Mouse (Mus musculus) liver, embryonic 15.5 days (tissue): ENCODE results near the gene BC004004. TPM values are rescaled to one million over a fixed set of nuclear protein-coding genes. Genes with fewer than 3 reads are reported as not detected.

Source experiments
- ATAC-seq: fragments of 200-750 bp; cut with Nextera tagmentation; 2 replicates; pipeline ENCODE4 v1.8.0; 2017; ENCODE audit warnings: moderate number of reproducible peaks, mild to moderate bottlenecking, moderate library complexity; ENCODE audit not compliant: insufficient read depth
- H3K27ac ChIP-seq: fragments of 300-500 bp; sonication (generic); replicated peaks from 2 replicates; pipeline ENCODE4 v1.5.1; 2015; ENCODE audit warnings: mild to moderate bottlenecking, inconsistent platforms
- H3K27me3 ChIP-seq: fragments of 300-500 bp; sonication (generic); 2 replicates; pipeline ENCODE4 v1.6.1; 2015; ENCODE audit warnings: mild to moderate bottlenecking, inconsistent platforms
- H3K36me3 ChIP-seq: fragments of 300-500 bp; sonication (generic); replicated peaks from 2 replicates; pipeline ENCODE4 v1.6.1; 2015; ENCODE audit warnings: moderate library complexity, mild to moderate bottlenecking, inconsistent platforms
- H3K4me1 ChIP-seq: fragments of 300-500 bp; sonication (generic); replicated peaks from 2 replicates; pipeline ENCODE4 v1.6.1; 2015; ENCODE audit warnings: inconsistent platforms
- H3K4me2 ChIP-seq: fragments of 300-500 bp; sonication (generic); 2 replicates; pipeline ENCODE4 v1.6.1; 2015; ENCODE audit warnings: moderate library complexity, mild to moderate bottlenecking, inconsistent platforms
- H3K4me3 ChIP-seq: fragments of 300-500 bp; sonication (generic); replicated peaks from 2 replicates; pipeline ENCODE4 v1.5.1; 2015; ENCODE audit warnings: mild to moderate bottlenecking, inconsistent platforms
- H3K9ac ChIP-seq: fragments of 300-500 bp; sonication (generic); 2 replicates; pipeline ENCODE4 v1.6.1; 2015; ENCODE audit warnings: moderate library complexity, mild to moderate bottlenecking, inconsistent platforms
- H3K9me3 ChIP-seq: fragments of 300-500 bp; sonication (generic); replicated peaks from 2 replicates; pipeline ENCODE4 v1.6.1; 2016; ENCODE audit warnings: inconsistent platforms
- WGBS: fragments of 180-500 bp; shearing (Covaris S2); methylation state at CpG from one replicate; pipeline ENCODE4 v1.1.7; 2015; ENCODE audit warnings: mixed read lengths; ENCODE audit not compliant: insufficient replicate concordance; 5-methylcytosine and 5-hydroxymethylcytosine counted together
- polyA plus RNA-seq: library from polyadenylated mRNA; unstranded; fragments of >200 nt; fragmentation: Nextera tagmentation; extraction: Ambion mirVana; gene quantifications from 2 replicates; pipeline ENCODE4 v1.2.1, GENCODE M21; 2015

The BC004004 gene
- polyA plus RNA-seq, 1 experiment from 2014 or later = 62.7 TPM

DNA sequence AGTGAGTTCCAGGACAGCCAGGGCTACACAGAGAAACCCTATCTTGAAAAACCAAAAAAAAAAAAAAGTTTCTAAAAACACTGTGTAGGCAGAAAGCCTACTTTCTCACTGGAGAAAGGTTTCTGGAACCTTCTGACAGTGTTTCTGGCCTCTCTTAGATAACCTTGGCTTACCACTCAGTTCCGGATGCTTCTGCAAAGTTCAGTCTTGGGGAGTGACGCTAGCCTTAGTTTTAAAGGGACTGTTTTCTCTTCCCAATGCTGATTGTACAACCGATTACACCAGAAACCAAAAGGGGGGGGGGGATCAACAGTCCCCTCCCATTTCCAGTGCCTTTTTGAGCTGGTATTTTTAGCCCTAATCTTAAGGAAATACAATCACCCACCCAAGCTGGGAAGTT, 55.0 kb downstream of the BC004004 start:
- H3K27ac ChIP-seq = no peak overlapping the region
- H3K36me3 ChIP-seq = no peaks in the 10 kb centered on the region
- H3K9me3 ChIP-seq = no peaks in the 10 kb centered on the region
- peaks cover 28% of the 10 kb centered on the region for H3K4me1 ChIP-seq
- WGBS = 33% methylated on average over 3 of the region's 3 CpGs
- no peak overlapping the region for H3K4me2 ChIP-seq
- ATAC-seq = no peak
- H3K27me3 ChIP-seq = peaks cover 65% of the 10 kb centered on the region
- H3K4me3 ChIP-seq = no peak overlapping the region
- no peak overlapping the region for H3K9ac ChIP-seq

DNA sequence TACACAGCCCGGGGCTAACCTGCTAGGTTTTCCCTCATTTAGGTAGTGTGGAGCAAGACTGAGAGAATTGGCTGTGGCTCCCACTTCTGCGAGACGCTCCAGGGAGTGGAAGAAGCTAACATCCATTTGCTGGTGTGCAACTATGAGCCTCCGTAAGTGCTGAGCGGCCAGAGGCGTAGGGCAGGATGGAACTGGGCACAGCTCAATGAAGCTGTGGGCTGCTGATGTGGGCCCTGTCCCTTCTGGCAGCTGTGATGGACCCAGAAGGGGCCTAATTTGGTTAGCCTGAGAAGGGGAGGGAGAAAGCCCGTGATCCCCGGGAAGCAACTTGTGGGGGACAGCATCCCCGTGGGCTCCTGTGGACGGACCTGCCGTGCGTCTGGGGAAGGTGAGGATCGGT, 57.2 kb downstream of the BC004004 start:
- Histone ChIP-seq H3K4me1 (peaks cover 9% of the 10 kb centered on the region), H3K27ac (no peak overlapping the region), H3K9ac (no peak overlapping the region), H3K36me3 (0 out of 2 replicates have a peak, but pooled peaks cover 5% of the 10 kb centered on the region), H3K9me3 (no peaks in the 10 kb centered on the region), H3K4me3 (no peak overlapping the region), H3K4me2 (no peak overlapping the region), H3K27me3 (peaks cover 46% of the 10 kb centered on the region)
- WGBS = 70% methylated on average over 13 of the region's 13 CpGs
- ATAC-seq = no peak

DNA sequence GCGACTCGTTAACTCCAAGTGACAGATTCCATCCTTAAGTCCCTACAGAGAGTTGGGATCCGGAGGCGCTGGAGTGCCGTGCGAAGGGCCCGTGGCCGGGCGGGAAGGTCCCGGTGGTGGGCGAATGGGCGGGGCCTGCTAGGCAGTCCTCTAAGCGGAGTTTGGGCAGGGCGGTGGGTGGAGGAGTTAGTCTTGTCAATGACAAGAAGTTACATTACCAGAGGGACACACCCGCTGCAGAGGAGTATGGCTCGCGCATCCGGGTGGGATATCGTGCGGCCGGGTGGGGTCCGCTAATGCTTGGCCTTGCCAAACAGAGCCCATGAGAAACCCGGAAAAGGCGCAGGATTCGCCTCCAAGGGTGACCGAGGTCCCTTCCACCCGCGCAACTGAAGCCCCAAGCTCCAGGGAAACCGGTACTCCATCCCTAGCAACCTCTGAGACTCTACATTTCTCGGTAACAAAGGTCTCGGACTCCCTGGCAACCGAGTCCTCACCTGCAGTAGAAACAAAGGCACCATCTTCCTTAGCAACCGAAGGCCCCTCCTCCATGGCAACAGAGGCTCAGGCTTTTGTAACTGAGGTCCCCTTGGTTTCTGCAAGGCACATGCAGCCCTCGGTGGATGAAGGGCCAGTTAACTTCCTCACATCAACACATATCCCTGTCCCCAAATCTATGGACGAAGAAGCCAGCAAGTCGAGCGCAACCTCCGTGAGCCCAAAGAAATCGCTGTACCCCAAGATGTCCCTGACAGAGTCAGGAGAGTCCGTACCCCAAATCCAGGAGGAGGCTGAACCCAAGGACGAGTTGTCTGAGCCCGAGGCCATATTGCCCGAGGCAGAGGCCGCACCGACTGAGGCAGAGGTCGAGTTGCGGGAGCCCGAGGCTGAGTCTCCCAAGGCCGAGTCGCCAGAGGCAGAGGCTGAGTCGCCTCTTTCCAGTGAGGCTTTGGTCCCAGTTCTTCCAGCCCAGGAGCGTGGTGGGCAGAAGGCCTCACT, 58.2 kb downstream of the BC004004 start:
- Histone ChIP-seq H3K27me3 (peaks cover 36% of the 10 kb centered on the region), H3K4me1 (peaks cover 14% of the 10 kb centered on the region), H3K36me3 (peaks cover 13% of the 10 kb centered on the region; the same call in 1 of the 2 replicates), H3K4me2 (no peak overlapping the region), H3K27ac (no peak overlapping the region), H3K9me3 (no peaks in the 10 kb centered on the region), H3K9ac (no peak overlapping the region), H3K4me3 (no peak overlapping the region)
- no peak for ATAC-seq
- 37% methylated on average over 52 of the region's 52 CpGs for WGBS

DNA sequence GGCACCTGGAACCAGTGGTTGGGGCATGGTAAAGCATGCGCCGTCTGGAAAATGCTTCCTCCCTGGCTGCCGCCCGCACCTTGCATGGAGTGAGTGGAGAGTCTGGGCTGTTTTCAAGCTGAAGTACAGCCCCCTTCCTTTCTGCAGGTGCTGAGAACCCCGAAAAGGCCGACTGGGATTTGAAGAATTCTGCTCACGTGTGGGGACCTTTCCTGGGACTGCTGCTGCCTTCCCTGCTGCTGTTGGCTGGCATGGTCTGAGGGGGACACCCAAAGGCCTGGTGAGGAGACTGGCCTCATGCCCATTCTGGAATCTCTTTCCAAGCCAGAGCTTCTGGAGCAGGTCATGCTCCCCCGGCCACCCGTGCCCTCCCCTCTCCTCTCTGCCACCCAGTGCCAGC, 59.1 kb downstream of the BC004004 start:
- Histone ChIP-seq H3K9ac (no peak overlapping the region), H3K27ac (no peak overlapping the region), H3K4me3 (no peak overlapping the region), H3K4me1 (peaks cover 8% of the 10 kb centered on the region), H3K27me3 (peaks cover 27% of the 10 kb centered on the region), H3K36me3 (peaks cover 21% of the 10 kb centered on the region), H3K9me3 (no peaks in the 10 kb centered on the region), H3K4me2 (no peak overlapping the region)
- WGBS = 79% methylated on average over 9 of the region's 9 CpGs
- no peak for ATAC-seq

DNA sequence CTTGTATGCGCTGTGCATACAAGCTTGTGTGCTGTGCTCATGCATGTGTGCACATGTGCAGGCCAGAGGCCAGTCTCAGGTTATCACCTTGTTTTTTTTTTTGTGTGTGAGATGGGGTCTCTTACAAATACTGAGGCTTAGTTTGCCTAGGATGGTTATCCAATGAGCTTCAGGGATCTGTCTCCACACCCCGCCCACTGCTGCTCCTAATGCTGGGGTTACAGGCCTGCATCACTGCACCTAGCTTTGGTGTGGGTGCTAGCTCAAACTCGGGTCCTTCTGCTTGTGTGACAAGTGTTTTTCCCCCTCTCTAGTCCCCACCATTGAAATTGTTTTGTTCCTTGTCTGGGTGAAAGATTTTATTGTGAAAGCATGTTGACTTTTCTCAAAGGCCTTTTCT, 61.6 kb downstream of the BC004004 start:
- peaks cover 41% of the 10 kb centered on the region for H3K36me3 ChIP-seq
- H3K9me3 ChIP-seq = no peaks in the 10 kb centered on the region
- H3K27me3 ChIP-seq = peaks cover 22% of the 10 kb centered on the region
- no peak overlapping the region for H3K4me3 ChIP-seq
- WGBS = 67% methylated on average over 3 of the region's 3 CpGs
- H3K9ac ChIP-seq = no peak overlapping the region
- H3K4me2 ChIP-seq = no peak overlapping the region
- H3K27ac ChIP-seq = no peak overlapping the region
- no peak for ATAC-seq
- H3K4me1 ChIP-seq = peaks cover 5% of the 10 kb centered on the region; the same call in 1 of the 2 replicates

DNA sequence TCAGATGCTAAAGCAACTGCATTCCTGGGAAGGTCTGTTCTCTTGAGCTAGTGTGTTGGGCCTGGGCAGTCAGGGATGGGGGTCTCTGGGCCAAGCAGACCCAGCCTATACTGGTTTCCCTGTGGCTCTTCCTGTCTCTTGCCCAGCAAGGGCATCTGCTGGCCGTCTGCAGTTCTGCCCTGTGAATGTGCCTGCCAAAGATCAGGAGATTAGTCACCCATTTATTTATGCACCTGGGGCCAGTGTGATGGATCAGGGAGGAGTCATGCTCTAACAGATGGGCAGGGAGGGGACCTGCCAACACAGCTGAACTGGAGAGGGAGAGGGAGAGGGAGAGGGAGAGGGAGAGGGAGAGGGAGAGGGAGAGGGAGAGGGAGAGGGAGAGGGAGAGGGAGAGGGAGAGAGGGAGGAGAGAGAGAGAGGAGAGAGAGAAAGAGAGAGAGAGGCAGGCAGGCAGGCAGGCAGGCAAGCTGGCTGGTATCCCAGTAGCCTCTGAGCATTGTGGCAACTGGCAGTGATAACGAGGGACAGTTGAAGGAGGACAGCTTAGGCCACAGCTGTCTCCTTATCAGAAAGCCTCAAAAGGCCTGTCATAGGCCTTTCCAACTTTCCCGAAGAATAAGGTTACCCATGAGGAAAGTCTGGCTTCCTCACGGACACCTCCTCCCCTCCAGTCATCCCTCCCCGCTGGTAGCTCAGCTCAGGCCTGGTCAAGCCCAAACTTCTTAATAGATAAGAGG, 62.3 kb downstream of the BC004004 start:
- ATAC-seq = no peak
- H3K4me2 ChIP-seq = no peak overlapping the region
- H3K27me3 ChIP-seq = peaks cover 20% of the 10 kb centered on the region
- no peak overlapping the region for H3K4me3 ChIP-seq
- 36% methylated on average over 5 of the region's 5 CpGs for WGBS
- no peak overlapping the region for H3K27ac ChIP-seq
- peaks cover 46% of the 10 kb centered on the region for H3K36me3 ChIP-seq
- H3K4me1 ChIP-seq = peaks cover 5% of the 10 kb centered on the region; the same call in 1 of the 2 replicates
- H3K9ac ChIP-seq = no peak overlapping the region
- H3K9me3 ChIP-seq = no peaks in the 10 kb centered on the region

DNA sequence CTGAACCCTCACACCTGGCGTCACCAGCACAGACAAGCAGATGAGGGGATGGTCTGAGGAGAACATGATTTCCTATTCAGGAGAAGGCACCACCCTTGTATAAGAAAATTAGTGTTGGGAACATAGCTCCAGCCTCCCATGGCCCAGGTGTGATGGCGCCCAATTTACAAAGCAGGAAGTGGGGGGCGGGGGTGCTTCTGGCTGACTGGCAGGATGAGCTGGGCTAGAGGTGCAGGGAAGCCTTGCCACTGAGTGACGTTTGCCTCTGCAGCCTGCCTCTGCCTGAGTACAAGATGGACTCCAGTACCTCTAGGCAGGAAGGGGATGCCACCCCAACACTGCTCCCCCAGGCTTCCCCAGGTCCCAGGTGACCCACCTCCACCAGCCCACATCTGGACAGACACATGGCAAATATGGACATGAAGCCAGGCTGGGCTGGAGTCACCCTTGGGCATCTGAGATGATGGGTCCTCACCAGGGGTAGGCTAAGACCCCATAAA, 63.6 kb downstream of the BC004004 start:
- WGBS = 66% methylated on average over 4 of the region's 4 CpGs
- Histone ChIP-seq H3K36me3 (peaks cover 60% of the 10 kb centered on the region), H3K4me1 (peaks cover 5% of the 10 kb centered on the region; the same call in 1 of the 2 replicates), H3K27ac (no peak overlapping the region), H3K9ac (no peak overlapping the region), H3K9me3 (no peaks in the 10 kb centered on the region), H3K4me3 (no peak overlapping the region), H3K4me2 (no peak overlapping the region), H3K27me3 (peaks cover 6% of the 10 kb centered on the region)
- no peak for ATAC-seq

DNA sequence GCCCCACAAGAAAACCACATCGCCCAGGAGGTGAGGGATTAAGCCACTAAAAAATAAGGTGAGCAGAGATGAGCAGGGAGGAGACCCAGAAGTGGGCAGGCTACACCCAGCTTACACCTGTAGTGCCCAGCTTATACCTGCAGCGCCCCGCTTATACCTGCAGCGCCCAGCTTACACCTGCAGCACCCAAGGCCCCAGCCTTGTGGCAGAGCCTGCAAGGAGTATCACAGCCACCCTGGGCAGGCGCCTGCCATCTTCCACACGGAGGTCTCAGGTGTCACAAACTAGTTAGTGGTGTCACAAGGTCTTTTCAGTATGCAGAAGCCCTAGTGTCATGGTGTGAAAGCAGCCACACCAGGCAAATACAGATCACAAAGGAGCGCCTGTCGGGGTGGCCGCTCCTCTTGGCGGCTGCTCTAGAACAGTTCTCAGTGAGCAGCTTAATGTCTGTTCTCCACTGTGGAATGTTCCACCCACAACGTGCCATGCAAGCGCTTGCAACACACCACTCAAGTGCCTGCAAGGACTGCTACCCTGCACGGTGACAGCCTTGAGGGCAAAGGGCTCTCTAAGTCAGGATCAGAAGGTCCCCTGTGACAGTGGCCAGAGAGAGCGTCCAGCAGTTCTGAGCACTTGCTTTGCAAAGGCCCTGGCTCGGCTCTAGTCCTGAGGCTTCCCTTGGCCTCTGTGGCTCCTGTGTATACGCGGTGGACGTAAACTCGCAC, 67.8 kb downstream of the BC004004 start:
- WGBS = 80% methylated on average over 19 of the region's 19 CpGs
- Histone ChIP-seq H3K4me1 (peaks cover 1% of the 10 kb centered on the region), H3K4me2 (no peak overlapping the region), H3K36me3 (peaks cover 85% of the 10 kb centered on the region), H3K9ac (no peak overlapping the region), H3K4me3 (no peak overlapping the region), H3K9me3 (no peaks in the 10 kb centered on the region), H3K27me3 (no peaks in the 10 kb centered on the region), H3K27ac (no peak overlapping the region)
- no peak for ATAC-seq

DNA sequence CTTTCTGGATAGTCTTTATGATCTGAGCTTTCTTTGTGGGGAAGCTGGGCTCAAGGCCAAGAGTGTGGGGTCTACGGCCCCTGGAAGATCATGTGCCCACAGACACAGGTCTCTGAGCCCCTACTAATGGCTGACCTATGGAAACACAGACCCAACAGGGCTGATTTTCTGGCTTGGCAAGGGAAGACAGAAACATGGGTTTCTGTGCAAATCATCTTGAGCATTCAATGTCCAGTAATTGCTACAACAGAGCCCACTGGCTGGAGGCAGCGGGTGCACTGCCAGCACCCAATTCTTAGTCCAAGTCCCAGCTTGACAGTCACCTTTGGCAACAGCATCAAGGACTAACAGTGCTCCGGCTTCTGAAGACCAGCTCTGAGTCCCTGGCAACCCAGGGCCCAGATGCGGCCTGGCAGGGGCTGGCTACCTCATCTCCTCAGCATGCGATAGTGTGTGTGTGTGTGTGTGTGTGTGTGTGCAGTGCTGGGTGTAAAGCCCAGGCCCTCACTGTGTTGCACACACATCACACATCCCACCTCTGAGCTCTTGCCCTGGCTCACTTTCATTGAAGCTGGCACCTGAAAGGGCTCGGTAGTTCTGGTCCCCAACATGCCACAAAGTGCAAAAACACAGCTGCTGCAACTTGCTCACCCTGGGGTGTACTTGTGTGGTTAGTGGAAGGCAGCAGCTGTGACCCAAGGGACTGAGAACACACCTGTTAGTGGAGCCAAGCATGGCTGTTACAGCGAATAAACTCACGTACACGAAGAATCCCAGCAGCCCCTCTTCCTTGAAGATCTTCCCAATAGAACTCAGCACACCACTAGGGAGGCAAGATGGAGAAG, 69.6 kb downstream of the BC004004 start:
- peaks cover 73% of the 10 kb centered on the region for H3K36me3 ChIP-seq
- WGBS = 83% methylated on average over 9 of the region's 9 CpGs
- no peaks in the 10 kb centered on the region for H3K9me3 ChIP-seq
- no peaks in the 10 kb centered on the region for H3K27me3 ChIP-seq
- peaks cover 18% of the 10 kb centered on the region for H3K4me1 ChIP-seq
- ATAC-seq = no peak
- no peak overlapping the region for H3K4me2 ChIP-seq
- H3K9ac ChIP-seq = no peak overlapping the region
- H3K27ac ChIP-seq = no peak overlapping the region
- no peak overlapping the region for H3K4me3 ChIP-seq

DNA sequence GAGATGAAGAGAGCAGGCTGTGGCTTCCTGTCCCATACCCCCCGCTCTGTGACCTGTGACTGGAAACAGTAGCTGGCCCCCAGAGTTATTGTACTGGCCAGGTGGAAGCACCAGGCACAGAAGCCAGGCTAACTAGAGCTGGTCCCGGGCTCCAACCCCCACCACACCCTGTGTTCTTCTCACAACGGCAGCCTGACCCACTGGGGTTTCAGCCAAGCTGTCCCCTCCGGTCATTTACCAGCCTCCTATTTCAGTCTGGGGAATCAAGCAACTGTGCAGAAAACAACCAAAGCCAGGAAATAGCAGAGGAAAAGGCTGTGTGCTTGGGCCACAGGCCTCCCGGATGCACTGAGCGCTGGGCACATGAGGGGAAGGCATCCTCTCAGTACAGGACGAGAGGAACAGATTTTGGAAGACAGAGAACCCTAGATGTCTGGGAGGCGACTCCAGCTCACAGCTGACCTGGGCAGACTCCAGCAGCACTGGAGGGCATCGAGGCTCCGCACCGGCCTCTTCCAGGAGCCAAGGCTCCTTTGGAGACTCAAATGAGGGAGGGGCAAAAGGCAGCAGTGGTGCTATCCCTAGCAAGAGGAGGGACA, 70.7 kb downstream of the BC004004 start:
- ATAC-seq = no peak
- WGBS = 75% methylated on average over 11 of the region's 11 CpGs
- H3K36me3 ChIP-seq = peaks cover 74% of the 10 kb centered on the region
- no peaks in the 10 kb centered on the region for H3K9me3 ChIP-seq
- H3K4me2 ChIP-seq = no peak overlapping the region
- H3K9ac ChIP-seq = no peak overlapping the region
- H3K4me1 ChIP-seq = peaks cover 26% of the 10 kb centered on the region
- H3K27me3 ChIP-seq = no peaks in the 10 kb centered on the region
- no peak overlapping the region for H3K27ac ChIP-seq
- no peak overlapping the region for H3K4me3 ChIP-seq
